Mouse (Mus musculus) liver, adult 2 months (tissue): ENCODE results near the gene Patj.

Experiments used
- CTCF ChIP-seq: fragments of 200-500 bp; IDR thresholded peaks from 2 replicates; pipeline ENCODE4 v1.5.1; 2011; ENCODE audit warnings: low read depth, low read length, control low read depth
- POLR2A ChIP-seq: fragments of 200-500 bp; IDR thresholded peaks from 2 replicates; pipeline ENCODE4 v1.6.1; 2011; ENCODE audit warnings: low read length, control low read depth; ENCODE audit not compliant: insufficient read depth; ENCODE audit errors: extremely low read depth

GRCm38 (mm10) chr4:98441248-98441647 is 45.7 kb downstream of the Patj start:
- no peak for TF ChIP-seq POLR2A
- TF ChIP-seq CTCF: no peak
